Mouse (Mus musculus): ENCODE results near the gene Tmem231. TPM values are rescaled to one million over a fixed set of nuclear protein-coding genes. Genes with fewer than 3 reads are reported as not detected.

Gene Tmem231
- polyA plus RNA-seq, 1 experiment from 2014 or later, result 20.7 TPM

- no peak overlapping the region for H3K4me2 ChIP-seq (replicated peaks; ENCODE audit: low read depth, low read length)
- no peak overlapping the region for H3K4me3 ChIP-seq (ENCODE audit: low read length)
- H3K9ac ChIP-seq (replicated peaks; ENCODE audit: low read length), result no peak overlapping the region
- no peak for ATAC-seq (ENCODE audit: low FRiP score, low TSS enrichment)
- WGBS, result 44% methylated on average over 5 of the region's 5 CpGs
- no peak overlapping the region for H3K27ac ChIP-seq (ENCODE audit: low read length)
- H3K4me1 ChIP-seq (ENCODE audit: insufficient read depth, low read length), result peaks cover 17% of the 10 kb centered on the region
- peaks cover 30% of the 10 kb centered on the region for H3K27me3 ChIP-seq (ENCODE audit: insufficient read depth, low read length)
- H3K9me3 ChIP-seq (ENCODE audit: low read length), result no peaks in the 10 kb centered on the region
- no peaks in the 10 kb centered on the region for H3K36me3 ChIP-seq (ENCODE audit: insufficient read depth, low read length)
These were observed 41.1 kb downstream of the Tmem231 start for GRCm38 (mm10) chr8:111892615-111893014.

GRCm38 (mm10) chr8:111891983-111892382 lies 41.7 kb downstream of the Tmem231 start:
- H3K4me1 ChIP-seq (ENCODE audit: insufficient read depth, low read length), result peaks cover 17% of the 10 kb centered on the region
- peaks cover 30% of the 10 kb centered on the region for H3K27me3 ChIP-seq (ENCODE audit: insufficient read depth, low read length)
- no peak for ATAC-seq (ENCODE audit: low FRiP score, low TSS enrichment)
- no peaks in the 10 kb centered on the region for H3K9me3 ChIP-seq (ENCODE audit: low read length)
- WGBS, result 24% methylated on average over 8 of the region's 8 CpGs
- no peak overlapping the region for H3K4me3 ChIP-seq (ENCODE audit: low read length)
- no peak overlapping the region for H3K4me2 ChIP-seq (replicated peaks; ENCODE audit: low read depth, low read length)
- no peaks in the 10 kb centered on the region for H3K36me3 ChIP-seq (ENCODE audit: insufficient read depth, low read length)
- no peak overlapping the region for H3K9ac ChIP-seq (replicated peaks; ENCODE audit: low read length)
- no peak overlapping the region for H3K27ac ChIP-seq (ENCODE audit: low read length)

GRCm38 (mm10) chr8:111890911-111891303 lies 42.8 kb downstream of the Tmem231 start:
- no peak for ATAC-seq (ENCODE audit: low FRiP score, low TSS enrichment)
- Histone ChIP-seq H3K4me2 (replicated peaks; ENCODE audit: low read depth, low read length) (no peak overlapping the region), H3K27me3 (ENCODE audit: insufficient read depth, low read length) (peaks cover 30% of the 10 kb centered on the region), H3K36me3 (ENCODE audit: insufficient read depth, low read length) (no peaks in the 10 kb centered on the region), H3K4me1 (ENCODE audit: insufficient read depth, low read length) (peaks cover 17% of the 10 kb centered on the region), H3K4me3 (ENCODE audit: low read length) (no peak overlapping the region), H3K9ac (replicated peaks; ENCODE audit: low read length) (no peak overlapping the region), H3K9me3 (ENCODE audit: low read length) (no peaks in the 10 kb centered on the region), H3K27ac (ENCODE audit: low read length) (no peak overlapping the region)
- WGBS, result 57% methylated on average over 6 of the region's 6 CpGs

GRCm38 (mm10) chr8:111889931-111890910 lies 43.5 kb downstream of the Tmem231 start:
- Histone ChIP-seq H3K27ac (ENCODE audit: low read length) (no peak overlapping the region), H3K4me3 (ENCODE audit: low read length) (peak overlapping the region; percentile 37), H3K36me3 (ENCODE audit: insufficient read depth, low read length) (no peaks in the 10 kb centered on the region), H3K27me3 (ENCODE audit: insufficient read depth, low read length) (peaks cover 30% of the 10 kb centered on the region), H3K9me3 (ENCODE audit: low read length) (no peaks in the 10 kb centered on the region), H3K9ac (replicated peaks; ENCODE audit: low read length) (peak overlapping the region; percentile 12; the same call in 1 of the 2 replicates), H3K4me1 (ENCODE audit: insufficient read depth, low read length) (peaks cover 17% of the 10 kb centered on the region), H3K4me2 (replicated peaks; ENCODE audit: low read depth, low read length) (peak overlapping the region; percentile 53)
- peak; percentile 53 for ATAC-seq (ENCODE audit: low FRiP score, low TSS enrichment)
- 10% methylated on average over 86 of the region's 86 CpGs for WGBS

- Histone ChIP-seq H3K4me1 (ENCODE audit: insufficient read depth, low read length) (peaks cover 17% of the 10 kb centered on the region), H3K4me2 (replicated peaks; ENCODE audit: low read depth, low read length) (no peak overlapping the region), H3K9me3 (ENCODE audit: low read length) (no peaks in the 10 kb centered on the region), H3K27me3 (ENCODE audit: insufficient read depth, low read length) (peaks cover 30% of the 10 kb centered on the region), H3K9ac (replicated peaks; ENCODE audit: low read length) (no peak overlapping the region), H3K36me3 (ENCODE audit: insufficient read depth, low read length) (no peaks in the 10 kb centered on the region), H3K27ac (ENCODE audit: low read length) (no peak overlapping the region), H3K4me3 (ENCODE audit: low read length) (no peak overlapping the region)
- ATAC-seq (ENCODE audit: low FRiP score, low TSS enrichment), result no peak
- 21% methylated on average over 7 of the region's 7 CpGs for WGBS
These were observed 45.5 kb downstream of the Tmem231 start for GRCm38 (mm10) chr8:111888091-111888650.

- Histone ChIP-seq H3K9me3 (ENCODE audit: low read length) (no peaks in the 10 kb centered on the region), H3K4me1 (ENCODE audit: insufficient read depth, low read length) (peaks cover 17% of the 10 kb centered on the region), H3K27me3 (ENCODE audit: insufficient read depth, low read length) (peaks cover 30% of the 10 kb centered on the region), H3K4me2 (replicated peaks; ENCODE audit: low read depth, low read length) (no peak overlapping the region), H3K9ac (replicated peaks; ENCODE audit: low read length) (no peak overlapping the region), H3K36me3 (ENCODE audit: insufficient read depth, low read length) (no peaks in the 10 kb centered on the region), H3K4me3 (ENCODE audit: low read length) (no peak overlapping the region), H3K27ac (ENCODE audit: low read length) (no peak overlapping the region)
- ATAC-seq (ENCODE audit: low FRiP score, low TSS enrichment), result no peak
- 89% methylated on average over 1 of the region's 1 CpGs for WGBS
These were observed 46.2 kb downstream of the Tmem231 start for GRCm38 (mm10) chr8:111887479-111887878.

- Histone ChIP-seq H3K9ac (replicated peaks; ENCODE audit: low read length) (no peak overlapping the region), H3K27me3 (ENCODE audit: insufficient read depth, low read length) (no peaks in the 10 kb centered on the region), H3K9me3 (ENCODE audit: low read length) (no peaks in the 10 kb centered on the region), H3K4me1 (ENCODE audit: insufficient read depth, low read length) (peaks cover 9% of the 10 kb centered on the region), H3K4me3 (ENCODE audit: low read length) (no peak overlapping the region), H3K4me2 (replicated peaks; ENCODE audit: low read depth, low read length) (no peak overlapping the region), H3K27ac (ENCODE audit: low read length) (no peak overlapping the region), H3K36me3 (ENCODE audit: insufficient read depth, low read length) (no peaks in the 10 kb centered on the region)
- no peak for ATAC-seq (ENCODE audit: low FRiP score, low TSS enrichment)
- WGBS, result 88% methylated on average over 4 of the region's 4 CpGs
These were observed 50.1 kb downstream of the Tmem231 start for GRCm38 (mm10) chr8:111883615-111884014.

GRCm38 (mm10) chr8:111881591-111881990 lies 52.1 kb downstream of the Tmem231 start:
- 2% methylated on average over 2 of the region's 2 CpGs for WGBS
- no peaks in the 10 kb centered on the region for H3K27me3 ChIP-seq (ENCODE audit: insufficient read depth, low read length)
- H3K4me1 ChIP-seq (ENCODE audit: insufficient read depth, low read length), result peaks cover 3% of the 10 kb centered on the region; the same call in 1 of the 2 replicates
- no peak overlapping the region for H3K9ac ChIP-seq (replicated peaks; ENCODE audit: low read length)
- no peaks in the 10 kb centered on the region for H3K36me3 ChIP-seq (ENCODE audit: insufficient read depth, low read length)
- no peak overlapping the region for H3K4me3 ChIP-seq (ENCODE audit: low read length)
- no peak overlapping the region for H3K27ac ChIP-seq (ENCODE audit: low read length)
- no peaks in the 10 kb centered on the region for H3K9me3 ChIP-seq (ENCODE audit: low read length)
- no peak overlapping the region for H3K4me2 ChIP-seq (replicated peaks; ENCODE audit: low read depth, low read length)
- ATAC-seq (ENCODE audit: low FRiP score, low TSS enrichment), result no peak

- Histone ChIP-seq H3K4me3 (ENCODE audit: low read length) (no peak overlapping the region), H3K4me1 (ENCODE audit: insufficient read depth, low read length) (peaks cover 3% of the 10 kb centered on the region; the same call in 1 of the 2 replicates), H3K27me3 (ENCODE audit: insufficient read depth, low read length) (no peaks in the 10 kb centered on the region), H3K36me3 (ENCODE audit: insufficient read depth, low read length) (no peaks in the 10 kb centered on the region), H3K9ac (replicated peaks; ENCODE audit: low read length) (no peak overlapping the region), H3K27ac (ENCODE audit: low read length) (no peak overlapping the region), H3K4me2 (replicated peaks; ENCODE audit: low read depth, low read length) (no peak overlapping the region), H3K9me3 (ENCODE audit: low read length) (no peaks in the 10 kb centered on the region)
- WGBS, result 70% methylated on average over 9 of the region's 9 CpGs
- ATAC-seq (ENCODE audit: low FRiP score, low TSS enrichment), result no peak
These were observed 56.0 kb downstream of the Tmem231 start for GRCm38 (mm10) chr8:111877711-111878110.
